Mouse (Mus musculus) forebrain, embryonic 13.5 days (tissue): Measurements from ENCODE around the gene Gm10234. TPM values are rescaled to one million over a fixed set of nuclear protein-coding genes. Genes with fewer than 3 reads are reported as not detected.

ENCODE experiments used
- polyA plus RNA-seq: library from polyadenylated mRNA; unstranded; fragments of >200 nt; fragmentation: Nextera tagmentation; extraction: Ambion mirVana; gene quantifications from 2 replicates; pipeline ENCODE4 v1.2.1, GENCODE M21; 2015

Gene Gm10234
- polyA plus RNA-seq, 1 experiment from 2014 or later = not detected

Other genes starting within 250 kb of the Gm10234 start
- 5.8 and 6.4 TPM in 2 replicates for gene Kbtbd8, start 204.9 kb upstream of the Gm10234 start, polyA plus RNA-seq